Mouse (Mus musculus) right cerebral cortex, postnatal 14 days (tissue): ENCODE measurements around the gene C9orf72.
"Not testable (repeated sequence)": the region's sequence is repeated elsewhere in the genome, so short reads cannot be mapped to it uniquely, and the experiment has no call there.

Source experiments
- DNase-seq: peaks from one replicate; pipeline ENCODE4 v3.0.0; 2022

C9orf72 gene

DNA sequence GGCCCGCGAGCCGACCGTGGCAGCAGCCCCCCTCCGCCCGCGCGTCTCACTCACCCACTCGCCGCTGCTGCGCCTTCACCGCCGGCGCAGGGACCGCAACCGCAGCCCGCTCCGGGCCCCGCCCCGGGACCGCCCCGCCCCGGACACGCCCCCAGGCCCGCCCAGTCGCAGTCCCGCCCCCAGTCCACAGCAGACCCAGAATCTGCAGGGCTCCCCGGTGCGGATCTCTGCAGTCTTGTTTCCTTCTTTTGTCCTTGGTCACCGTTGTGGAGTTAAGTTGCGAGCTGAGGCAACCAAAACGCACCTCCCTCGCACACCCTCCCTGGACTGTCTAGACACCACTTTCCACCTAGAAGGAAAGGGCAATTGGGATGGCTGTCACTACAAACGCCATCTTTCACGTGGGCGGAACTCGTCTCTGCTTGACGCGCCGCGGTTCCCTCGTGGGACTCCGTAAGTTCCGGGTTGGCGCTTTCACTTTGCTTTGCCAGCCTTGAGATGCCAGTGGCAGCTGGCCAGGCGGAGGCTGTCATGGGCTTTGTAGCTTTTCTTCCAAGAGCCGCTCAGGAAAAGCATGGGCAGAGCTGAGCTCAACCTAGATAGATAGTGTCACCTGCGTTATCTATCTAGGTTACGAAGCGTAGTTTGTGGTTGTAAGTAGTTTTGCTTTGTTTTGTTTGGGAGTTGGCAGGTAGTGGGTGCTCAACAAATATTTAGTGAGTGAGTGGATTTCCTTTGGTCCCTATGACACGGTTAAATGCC lies at the start of gene C9orf72:
C9orf72 (minus strand) TSS at position 442 of the 762 bp plus-strand sequence.
- DNase-seq = peak; percentile 97

- DNase-seq = no peak
These were observed 33.0 kb upstream of the C9orf72 start for GRCm38 (mm10) chr4:35259006-35259405.

DNA sequence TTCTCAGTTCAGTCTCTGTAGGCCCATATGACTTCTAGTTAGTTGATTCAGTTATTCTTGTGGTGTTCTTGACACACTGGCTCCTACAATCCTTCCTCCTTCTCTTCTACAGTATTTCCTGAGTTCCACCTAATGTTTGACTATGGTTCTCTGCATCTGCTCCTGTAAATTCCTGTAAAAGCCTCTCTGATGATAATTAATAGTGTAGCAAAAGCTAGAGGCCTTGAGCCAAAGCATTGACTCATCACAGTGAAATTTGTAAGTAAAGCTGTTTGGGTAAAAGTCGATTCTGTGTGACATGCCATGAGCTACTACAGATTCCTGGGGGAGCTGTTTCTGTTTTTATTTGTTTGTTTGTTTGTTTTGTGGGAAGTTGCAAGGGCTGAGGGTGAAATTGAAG lies 18.0 kb upstream of the C9orf72 start:
- DNase-seq = no peak

GRCm38 (mm10) chr4:35241735-35242134 lies 15.8 kb upstream of the C9orf72 start:
- no peak for DNase-seq

DNA sequence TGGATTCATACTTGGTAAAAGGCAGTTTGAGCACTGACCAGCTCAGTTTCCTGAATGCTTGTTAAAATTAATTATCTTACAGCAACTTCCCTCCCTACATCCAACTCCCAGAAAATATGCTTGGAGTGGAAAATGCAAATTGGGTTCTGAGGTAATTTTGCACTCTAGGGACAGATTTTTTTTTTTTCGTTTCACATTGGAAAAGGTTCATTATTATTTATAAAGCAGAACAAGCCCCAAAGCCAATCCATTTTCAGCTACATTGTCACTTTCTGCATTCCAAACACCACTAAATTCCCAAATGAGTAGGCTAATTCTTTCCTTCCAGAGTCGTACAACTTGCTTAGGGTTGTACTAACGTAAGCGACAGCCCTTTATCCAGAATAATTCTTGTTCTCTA lies 12.7 kb upstream of the C9orf72 start:
- DNase-seq = no peak

DNA sequence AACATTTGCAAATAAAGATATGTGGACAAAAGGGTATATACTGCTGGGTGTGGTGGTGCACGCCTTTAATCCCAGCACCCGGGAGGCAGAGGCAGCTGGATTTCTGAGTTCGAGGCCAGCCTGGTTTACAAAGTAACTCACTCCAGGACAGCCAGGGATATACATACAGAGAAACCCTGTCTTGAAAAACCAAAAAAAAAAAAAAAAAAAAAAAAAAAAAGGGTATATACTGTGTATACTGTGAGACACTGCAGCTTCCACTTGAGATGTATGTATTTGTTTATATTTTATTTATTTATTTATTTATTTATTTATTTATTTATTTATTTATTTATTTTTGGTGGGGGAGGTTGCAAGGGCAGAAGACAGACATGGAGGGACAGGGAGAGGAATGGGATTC lies 12.3 kb upstream of the C9orf72 start:
- not testable (repeated sequence) for DNase-seq

- no peak for DNase-seq
These were observed 10.3 kb upstream of the C9orf72 start for GRCm38 (mm10) chr4:35236313-35236712.

- DNase-seq = no peak
These were observed 2.3 kb upstream of the C9orf72 start for GRCm38 (mm10) chr4:35228260-35228659.

DNA sequence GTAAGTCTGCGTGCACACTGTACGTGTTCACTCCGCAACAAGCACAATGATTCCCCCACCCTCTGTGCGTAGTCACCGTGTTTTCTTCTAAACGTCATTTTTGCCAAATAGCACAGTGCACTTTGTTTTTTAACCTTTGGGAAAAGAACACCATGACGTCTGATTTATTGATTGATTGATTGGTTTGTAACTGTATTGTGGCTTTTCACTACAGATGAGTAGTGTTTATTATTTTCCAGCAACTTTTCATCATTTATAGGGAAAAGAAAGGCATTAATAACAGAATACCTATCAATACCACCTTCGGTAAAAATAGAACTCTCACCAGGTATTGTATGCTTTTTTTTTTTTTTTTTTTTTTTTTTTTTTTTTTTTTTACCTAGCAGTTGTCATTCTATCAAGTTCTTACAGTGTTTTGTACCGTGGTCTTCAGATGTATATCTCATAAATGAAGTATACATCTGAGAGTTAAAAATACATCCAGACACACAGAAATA lies 569 bp upstream of the C9orf72 start:
- no peak for DNase-seq

DNA sequence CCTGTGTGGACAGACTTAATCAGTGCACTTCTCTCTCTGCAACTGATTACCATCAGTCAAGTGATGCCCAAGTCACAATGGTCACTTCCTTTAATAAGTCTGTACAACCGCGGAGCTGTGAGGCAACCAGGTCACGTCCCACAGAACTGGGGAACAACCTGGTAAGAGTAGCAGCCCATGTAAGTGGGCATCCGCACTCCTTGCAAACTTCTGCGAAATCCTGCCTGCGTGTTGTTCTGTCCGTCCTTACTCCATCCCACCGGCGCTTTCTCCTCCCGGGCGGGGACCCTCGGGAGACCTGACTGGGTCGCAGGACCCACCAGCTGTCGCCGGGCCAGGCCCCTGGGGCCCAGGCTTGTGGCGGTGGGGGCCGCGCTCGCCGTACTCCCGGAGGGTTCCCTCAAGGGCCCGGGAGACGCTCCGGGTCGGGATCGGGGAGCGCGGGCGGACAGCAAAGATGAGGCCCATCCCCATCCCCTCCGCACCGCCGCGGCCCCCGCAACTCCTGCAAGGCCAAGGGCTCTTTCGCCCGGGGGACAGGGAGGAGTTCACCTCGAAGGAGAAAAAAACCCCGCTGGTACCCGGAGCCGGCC lies 738 bp downstream of the C9orf72 start:
- no peak for DNase-seq

DNA sequence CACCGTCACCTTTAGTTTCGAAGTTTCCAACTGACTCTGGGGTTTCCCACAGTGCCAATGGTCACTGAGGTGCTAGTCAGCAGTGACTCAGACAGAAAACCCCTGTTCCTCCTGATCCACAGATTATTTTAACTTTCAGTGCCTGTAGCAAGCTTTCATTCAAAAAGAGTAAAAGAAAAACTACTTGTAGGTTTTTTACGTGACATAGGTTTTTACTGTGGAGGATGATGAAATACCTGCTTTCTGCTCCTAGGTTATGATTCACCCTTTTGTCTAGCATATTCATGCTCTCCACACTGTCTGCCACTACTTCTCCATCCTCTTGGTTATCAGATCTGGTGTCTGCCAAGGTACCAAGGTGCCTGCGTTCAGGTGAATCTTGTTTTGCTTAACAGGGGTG lies 1.9 kb downstream of the C9orf72 start:
- DNase-seq = no peak

DNA sequence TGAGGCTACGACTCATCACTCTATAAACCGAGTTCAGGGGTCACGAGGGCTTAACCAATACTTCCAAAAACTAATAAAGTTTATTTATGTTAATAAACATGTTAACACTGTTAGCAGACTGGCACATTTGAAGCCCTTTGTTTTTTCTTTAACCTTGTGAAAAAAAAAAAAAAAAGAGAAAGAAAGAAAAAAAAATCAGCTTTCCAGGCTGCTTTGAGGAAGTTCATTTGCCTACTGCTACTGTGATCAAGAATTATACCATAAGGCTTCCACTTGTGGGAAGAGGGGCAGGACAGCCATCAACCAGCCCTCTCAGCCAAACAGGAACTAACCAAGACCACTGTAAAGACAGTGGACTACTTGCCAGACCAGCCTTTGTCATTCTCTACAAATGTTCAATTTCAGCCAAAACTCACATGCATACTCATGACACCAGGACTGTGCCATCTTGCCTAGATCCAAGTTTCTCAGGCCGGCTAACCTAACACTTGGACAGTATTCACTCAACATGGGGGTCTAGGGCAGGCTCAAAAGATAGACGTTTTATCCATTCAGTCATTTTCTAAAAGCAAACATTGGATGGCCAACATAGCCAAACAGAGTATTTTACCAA lies 2.5 kb downstream of the C9orf72 start:
- DNase-seq = no peak

DNA sequence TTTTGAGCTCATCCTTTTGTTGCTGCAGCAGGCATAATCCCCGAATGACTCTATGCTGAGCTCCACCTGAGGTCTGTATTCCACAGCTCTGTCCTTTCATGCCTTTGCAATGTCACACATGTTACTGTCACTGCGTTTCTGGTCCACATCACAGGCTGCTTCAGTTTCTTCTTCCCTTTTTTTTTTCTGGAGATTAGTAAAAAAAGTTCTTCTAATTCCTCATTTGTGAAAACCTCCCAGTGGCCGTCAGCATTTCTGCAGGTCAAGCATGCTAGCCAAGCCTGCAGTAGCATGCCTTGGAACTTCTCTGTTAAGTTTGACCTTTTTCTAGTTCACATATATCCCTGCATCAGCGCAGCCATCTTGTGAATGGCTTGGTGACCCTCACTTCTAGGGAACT lies 4.1 kb downstream of the C9orf72 start:
- no peak for DNase-seq

DNA sequence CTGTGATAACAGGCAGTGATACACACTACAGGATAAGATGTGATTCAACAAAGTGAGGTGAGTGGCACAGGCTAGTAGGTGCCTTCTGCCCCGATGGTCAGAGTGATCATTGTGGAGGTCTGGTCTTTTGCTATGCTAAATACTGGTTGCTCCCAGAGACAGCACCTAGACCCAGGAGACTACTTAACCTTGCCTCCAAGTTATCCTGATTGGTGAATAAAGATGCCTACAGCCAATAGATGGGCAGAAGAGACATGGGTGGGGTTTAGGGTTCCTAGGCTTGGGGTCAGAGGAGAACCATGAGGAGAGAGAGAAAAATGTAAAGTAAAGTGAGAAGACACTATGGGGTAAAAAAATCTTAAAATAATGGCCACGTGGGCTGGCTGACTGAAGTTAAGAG lies 4.8 kb downstream of the C9orf72 start:
- no peak for DNase-seq

DNA sequence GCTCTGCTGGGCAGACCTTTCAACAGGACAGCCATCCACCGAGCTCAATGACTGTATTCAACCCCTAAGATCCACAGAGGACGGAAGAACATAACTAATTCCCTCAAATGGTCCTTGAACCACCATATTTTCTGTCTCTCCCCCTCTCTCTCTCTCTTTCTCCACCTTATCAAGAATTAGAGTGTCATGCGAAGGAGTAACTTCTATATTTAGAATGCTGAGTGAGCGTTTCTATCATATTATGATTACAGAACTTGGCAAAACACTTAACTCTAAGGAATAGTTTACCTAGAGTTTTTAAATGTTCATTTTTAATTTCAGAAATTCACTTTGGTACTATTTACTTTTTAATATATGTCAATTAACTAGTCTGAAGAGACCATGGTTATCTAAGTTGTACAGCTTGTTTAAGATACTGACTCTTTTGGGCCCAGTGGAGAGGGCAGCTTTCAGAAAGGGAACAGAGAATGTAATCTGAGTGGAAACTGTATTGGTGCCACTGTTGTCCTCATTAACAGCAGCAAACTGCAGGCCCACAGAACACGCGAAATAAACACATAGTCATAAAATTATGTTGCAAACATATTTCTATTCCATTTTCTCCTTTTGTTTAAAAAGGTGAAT lies 5.8 kb downstream of the C9orf72 start:
- no peak for DNase-seq

DNA sequence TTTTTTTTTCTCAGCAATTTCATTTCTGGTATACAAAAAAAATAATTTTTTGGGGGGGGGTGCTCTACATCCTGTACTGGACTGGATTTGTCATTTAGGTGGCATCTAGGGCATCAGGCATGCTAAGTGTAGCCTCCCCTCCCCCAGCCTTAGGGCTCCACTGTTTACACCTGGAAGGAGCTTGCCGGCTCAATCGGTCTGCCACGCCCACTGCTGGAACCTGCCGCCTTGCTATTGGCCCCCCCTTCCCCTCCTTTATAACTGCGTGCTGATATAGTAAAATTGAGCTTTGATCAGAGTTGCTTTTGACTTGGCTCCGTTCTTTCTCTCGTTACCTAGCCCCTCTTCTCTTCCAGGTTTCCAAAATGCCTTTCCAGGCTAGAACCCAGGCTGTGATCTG lies 21.3 kb downstream of the C9orf72 start:
- no peak for DNase-seq

- DNase-seq = no peak
These were observed 22.3 kb downstream of the C9orf72 start for GRCm38 (mm10) chr4:35203724-35204123.

DNA sequence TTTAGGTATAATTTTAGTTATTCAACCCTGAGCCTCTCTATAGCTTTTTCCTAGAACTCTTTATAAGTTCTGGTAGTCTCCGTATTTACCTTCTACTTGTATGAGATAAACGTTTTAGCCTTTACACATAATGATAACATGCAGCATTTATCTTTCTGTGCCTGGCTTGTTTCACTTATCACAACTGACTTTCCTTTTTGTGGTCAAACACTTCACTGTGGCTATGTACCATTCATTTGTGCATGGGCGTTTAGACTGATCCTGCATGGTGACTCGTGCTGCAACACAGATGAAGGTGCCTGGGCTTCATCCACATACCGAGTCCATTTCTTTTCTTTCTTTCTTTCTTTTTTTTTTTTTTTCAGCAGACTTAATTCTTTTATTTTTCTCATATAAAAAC lies 24.3 kb downstream of the C9orf72 start:
- no peak for DNase-seq

DNA sequence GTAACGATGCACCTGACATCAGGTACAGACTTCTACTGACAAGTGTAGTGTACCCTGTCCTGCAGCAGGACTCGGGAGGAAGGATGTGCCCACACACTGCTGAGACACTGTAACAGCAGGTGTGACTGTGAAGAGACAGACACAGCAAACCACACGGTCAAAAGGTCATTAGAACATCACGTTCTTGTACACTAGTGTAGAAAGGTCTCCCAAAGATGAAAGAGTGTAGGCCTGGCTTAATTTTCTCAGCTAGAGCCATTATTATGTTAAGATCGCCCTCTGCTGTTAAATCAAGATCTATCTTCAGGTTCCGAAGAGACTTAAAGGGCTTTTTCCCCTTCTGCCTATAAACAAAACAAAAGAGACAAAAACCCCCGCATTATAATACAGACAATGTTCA lies 33.2 kb downstream of the C9orf72 start:
- DNase-seq = no peak

DNA sequence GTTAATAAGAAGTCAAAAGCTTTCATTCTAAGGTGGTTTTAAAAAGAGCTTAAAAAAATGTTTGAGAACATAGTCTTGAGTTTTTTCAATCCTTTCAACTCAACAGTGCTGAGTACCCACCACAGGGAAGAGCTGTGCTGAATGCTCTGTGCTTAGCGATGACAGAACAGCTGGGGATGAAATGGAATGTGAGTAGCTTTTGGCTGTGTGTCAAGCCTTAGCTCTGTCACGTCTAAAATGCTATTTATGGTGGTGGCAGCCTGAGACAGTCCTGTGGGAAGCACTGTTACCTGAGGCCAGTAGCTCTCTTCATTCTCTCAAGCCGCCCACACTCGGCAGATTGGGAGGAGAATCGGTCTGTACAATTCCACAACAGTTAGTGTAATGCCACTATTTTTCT lies 36.2 kb downstream of the C9orf72 start:
- DNase-seq = no peak

GRCm38 (mm10) chr4:35187617-35188326 lies 38.2 kb downstream of the C9orf72 start:
- DNase-seq = no peak

GRCm38 (mm10) chr4:35177926-35178645 lies 47.9 kb downstream of the C9orf72 start:
- no peak for DNase-seq
